In the genomic region with DNA sequence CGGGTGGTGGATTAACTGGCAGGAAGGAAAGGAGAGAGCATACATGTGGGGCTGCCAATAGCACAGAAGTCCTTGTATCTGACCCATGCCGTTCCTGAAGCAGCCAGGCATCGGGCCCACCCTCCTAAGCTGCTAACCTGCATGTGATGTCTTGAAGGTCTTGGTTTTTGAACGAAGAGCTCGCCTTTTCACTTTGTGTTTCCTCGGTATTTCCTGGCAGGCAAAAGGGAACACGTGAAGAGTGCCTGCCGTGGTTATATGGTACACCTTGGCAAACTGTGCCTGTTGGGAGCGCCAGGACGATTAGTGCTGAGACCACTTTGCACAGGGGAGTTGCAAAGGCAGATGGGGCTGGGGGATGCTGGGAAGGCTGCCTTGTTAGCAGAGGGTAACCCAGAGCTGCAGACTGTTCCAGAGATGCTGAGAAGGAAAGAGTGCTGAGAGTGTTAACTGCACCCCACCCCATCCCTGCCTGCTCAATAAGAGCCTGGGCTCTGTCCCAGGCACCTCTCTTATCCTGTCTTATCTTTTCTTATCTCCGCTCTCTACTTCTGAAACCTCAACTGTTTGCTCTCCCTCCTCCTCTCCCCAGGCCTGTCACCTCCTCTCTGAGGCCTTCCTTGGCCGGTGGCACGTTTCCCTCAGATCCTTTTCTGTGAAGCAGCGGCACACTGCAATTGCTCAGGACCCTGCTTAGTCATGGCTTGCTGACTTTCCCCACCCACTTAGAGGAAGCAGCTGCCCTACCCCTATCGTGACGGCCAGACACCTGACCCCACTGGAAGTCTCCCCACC, we compare ENCODE assay signal across 9 mouse cellular contexts. TPM values are rescaled to one million over a fixed set of nuclear protein-coding genes. Genes with fewer than 3 reads are reported as not detected.
A peak's percentile ranks its signal among the peaks of the same experiment; 100 is the strongest.
DNase-seq lines count a peak whose midpoint lies in the region; ATAC-seq lines count a peak whose summit lies in the region.
"Had no signal": no experiment of that assay in that cellular context is flagged by ENCODE, and none has a peak within 500 bp of the region (broad histone marks: within the 10 kb centered on the region; RNA-seq: fewer than 3 reads in every experiment).

No protein-coding gene starts in this region.

- no peak overlapping the region for H3K4me3 ChIP-seq in lung, embryonic 16.5 days (ENCODE audit: low read length)
- H3K4me3 ChIP-seq: hindbrain, embryonic 12.5 days had no signal

- no peaks in the 10 kb centered on the region for H3K27me3 ChIP-seq in lung, embryonic 16.5 days (ENCODE audit: control insufficient read depth, insufficient read depth, low read depth, low read length)
- H3K27me3 ChIP-seq in splenic B cell, adult 2 months (ENCODE audit: control insufficient read depth, insufficient read depth, low read length, poor library complexity, severe bottlenecking): no peaks in the 10 kb centered on the region

- DNase-seq in cerebellum, postnatal 10 days: peak; percentile 52 to 54
- no peak for DNase-seq in cerebellum, adult 11-12 months
- no peak for DNase-seq in lung, postnatal 4 days
- DNase-seq in induced T-regulatory cell, adult 2 months (ENCODE audit: low read depth): peak; percentile 56
- peak; percentile 67 for DNase-seq in splenic B cell, adult 2 months (ENCODE audit: low read depth, low spot score)
- no peak for DNase-seq in Muller cell, postnatal 12 days (ENCODE audit: inconsistent ontology term)
- no peak for DNase-seq in frontal cortex, postnatal 10 days (ENCODE audit: low spot score in 2 of 2)

- H3K4me1 ChIP-seq in lung, embryonic 16.5 days (replicated peaks; ENCODE audit: control insufficient read depth, insufficient read depth, low read length): peaks cover 17% of the 10 kb centered on the region

- H3K9me3 ChIP-seq in lung, embryonic 16.5 days (ENCODE audit: control insufficient read depth, low read length): no peaks in the 10 kb centered on the region
- H3K9me3 ChIP-seq: hindbrain, embryonic 12.5 days had no signal

- ATAC-seq in lung, embryonic 16.5 days (ENCODE audit: low read depth): peak; percentile 46

- no peak overlapping the region for H3K9ac ChIP-seq in lung, embryonic 16.5 days (ENCODE audit: low read length)
- H3K9ac ChIP-seq: hindbrain, embryonic 12.5 days had no signal

- no peak overlapping the region for H3K4me2 ChIP-seq in lung, embryonic 16.5 days (ENCODE audit: low read depth, low read length)
- H3K4me2 ChIP-seq: hindbrain, embryonic 12.5 days had no signal

- 18% methylated on average over 16 of the region's 16 CpGs for WGBS in lung, embryonic 16.5 days

- no peaks in the 10 kb centered on the region for H3K36me3 ChIP-seq in lung, embryonic 16.5 days (ENCODE audit: control insufficient read depth, insufficient read depth, low read length)
- no peaks in the 10 kb centered on the region for H3K36me3 ChIP-seq in splenic B cell, adult 2 months (ENCODE audit: control insufficient read depth, insufficient read depth, low read length, poor library complexity, severe bottlenecking)
- H3K36me3 ChIP-seq: hindbrain, embryonic 12.5 days had no signal

- no peak overlapping the region for H3K27ac ChIP-seq in lung, embryonic 16.5 days (ENCODE audit: low read length)
- H3K27ac ChIP-seq: hindbrain, embryonic 12.5 days had no signal

RNA-seq across cellular contexts. Expression of a gene that starts 13.0 kb away (rescaled TPM):
- polyA plus RNA-seq in lung, embryonic 16.5 days (2015; fragmentation: Nextera tagmentation; extraction: Ambion mirVana): 16.9 and 20.3 TPM in 2 replicates

Comparison
In these comparisons a context has a peak if more than half of its experiments do, and no peak if none do; other contexts are left out.
1. DNase-seq: peak in cerebellum, postnatal 10 days (2 of 2), induced T-regulatory cell, adult 2 months (single experiment) and splenic B cell, adult 2 months (single experiment); none in cerebellum, adult 11-12 months (single experiment), lung, postnatal 4 days (0 of 2), Muller cell, postnatal 12 days (single experiment) and frontal cortex, postnatal 10 days (0 of 2).